Mouse (Mus musculus) spleen, postnatal 10 days (tissue): ENCODE data around the gene Tbc1d10c.

Source experiments
- DNase-seq, 2 experiments: peaks; one replicate each; pipeline ENCODE4 v3.0.0; 2021 to 2022; ENCODE audit warnings: low spot score in 2 of 2

Gene Tbc1d10c

DNA sequence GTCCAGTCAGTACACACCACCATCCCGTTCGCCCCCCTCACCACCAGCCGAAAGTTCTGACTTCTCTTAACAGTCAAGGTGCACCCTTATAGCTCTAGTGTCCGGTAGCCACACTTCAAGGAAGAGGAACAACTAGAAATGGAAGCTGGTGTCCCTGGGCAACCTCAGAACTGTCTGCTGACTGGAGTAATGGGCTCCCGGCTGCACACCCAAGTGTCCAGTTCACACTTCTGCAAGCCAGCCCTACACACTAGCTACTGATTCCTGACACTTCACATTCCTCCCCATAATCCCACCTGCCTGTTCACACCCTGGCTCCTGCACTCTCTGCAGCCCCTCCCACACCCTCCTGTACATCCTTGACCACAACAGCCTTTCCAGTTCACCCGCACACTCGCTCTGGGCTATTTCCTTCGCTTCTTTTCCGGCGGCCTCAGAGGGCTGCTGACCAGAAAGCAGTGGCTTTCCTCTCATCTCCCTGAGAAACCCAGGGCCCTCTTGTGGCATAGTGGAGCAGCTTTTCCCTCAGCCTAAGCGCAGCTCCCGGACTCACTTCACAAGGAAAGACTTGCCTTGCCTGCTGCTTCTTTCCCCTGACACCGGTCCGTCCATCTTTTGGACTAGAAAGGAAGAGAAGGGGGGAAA lies 25.1 kb upstream of the Tbc1d10c start:
- peak in 1 of 2 experiments; percentile 24 for DNase-seq

DNA sequence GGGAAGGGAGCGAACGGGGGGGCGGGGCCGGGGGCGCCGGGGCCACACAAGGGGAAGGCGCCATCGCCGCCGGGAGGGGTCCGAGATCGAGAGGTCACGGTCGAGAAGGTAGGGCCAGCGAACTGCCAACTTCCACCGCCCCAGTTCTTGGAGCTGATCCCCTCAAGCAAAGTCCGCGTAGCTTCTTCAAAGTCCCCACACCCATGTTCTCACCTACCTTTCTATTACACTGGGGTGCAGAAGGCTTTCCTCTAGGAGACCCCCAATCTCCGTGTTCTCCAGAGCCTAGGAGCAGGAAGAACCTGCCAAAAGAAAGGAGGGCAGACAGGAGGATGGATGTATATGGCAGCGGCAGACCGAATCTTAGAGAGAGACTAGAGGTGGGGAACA lies 24.4 kb upstream of the Tbc1d10c start:
- DNase-seq, result peak in 1 of 2 experiments; percentile 29

DNA sequence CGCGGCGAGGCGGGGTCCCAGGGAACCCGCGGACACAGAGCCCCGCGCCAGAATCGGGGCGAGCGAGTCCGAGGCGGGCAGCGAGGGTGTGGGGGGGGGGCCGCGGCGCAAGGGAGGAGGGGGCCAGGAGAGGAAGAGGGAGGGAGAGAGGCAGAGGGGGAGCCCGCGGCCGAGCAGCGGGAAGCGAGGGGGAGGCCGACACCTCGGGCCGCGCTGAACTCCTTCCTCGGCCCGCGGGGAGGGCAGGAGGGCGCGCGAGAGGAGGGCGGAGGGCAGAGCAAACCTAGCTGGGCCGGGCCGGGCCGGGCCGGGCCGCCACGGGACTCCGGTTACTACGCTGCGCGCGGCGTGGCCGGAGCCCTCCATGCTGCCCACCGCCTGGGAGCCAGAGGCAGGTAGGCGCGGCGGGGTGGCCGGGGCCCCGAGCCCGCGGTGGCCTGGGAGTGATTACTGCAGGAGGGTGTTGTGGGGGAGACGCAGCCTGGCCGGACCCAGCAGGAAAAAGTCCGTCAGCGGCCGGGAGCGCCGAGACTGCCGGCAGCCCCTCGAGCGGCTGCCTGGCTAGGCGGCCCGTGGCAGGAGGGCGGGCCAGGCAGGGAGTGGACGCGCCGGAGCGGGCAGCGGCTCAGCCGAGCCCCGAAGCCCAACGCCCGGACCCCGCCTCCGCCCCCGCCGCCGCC lies 23.8 kb upstream of the Tbc1d10c start:
- peak in 1 of 2 experiments; percentile 49 for DNase-seq

DNA sequence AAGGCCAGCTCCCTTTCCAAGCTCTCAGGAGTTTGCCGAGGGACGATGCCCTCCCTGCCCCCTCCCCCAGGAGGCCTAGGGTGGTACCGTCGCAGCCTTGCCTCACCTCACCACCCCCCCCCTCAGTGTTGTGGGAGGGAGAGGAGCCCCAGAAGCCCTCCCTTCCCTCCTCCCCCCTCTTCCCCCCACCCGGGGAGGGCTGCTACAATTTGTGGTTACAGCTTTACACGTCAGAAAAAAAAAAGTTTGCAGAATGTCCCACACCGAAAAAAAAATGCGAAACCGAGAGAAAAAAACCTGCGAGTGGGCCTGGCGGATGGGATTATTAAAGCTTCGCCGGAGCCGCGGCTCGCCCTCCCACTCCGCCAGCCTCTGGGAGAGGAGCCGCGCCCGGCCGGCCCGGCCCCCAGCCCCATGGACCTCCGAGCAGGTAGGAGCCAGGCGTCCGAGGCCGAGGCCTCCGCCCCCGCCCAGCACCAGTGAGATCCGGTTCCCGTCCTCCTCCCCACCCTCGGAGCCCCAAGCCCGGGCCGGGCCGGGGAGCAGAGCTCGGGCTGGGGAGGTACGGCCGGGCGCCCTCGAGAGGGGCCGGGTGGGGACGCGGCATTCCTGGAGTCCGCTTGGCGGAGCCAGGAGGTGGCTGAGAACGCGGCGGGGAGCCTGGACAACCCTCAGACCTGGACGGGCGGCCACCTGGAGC lies 23.1 kb upstream of the Tbc1d10c start, which contains the start of the genes Clcf1 and AC109138.7:
Gene Clcf1 (plus strand): TSS at position 168 of the 700 bp plus-strand sequence.
Gene AC109138.7 (plus strand): TSS at position 287 of the 700 bp plus-strand sequence.
- peak; percentile 61 to 80 for DNase-seq

DNA sequence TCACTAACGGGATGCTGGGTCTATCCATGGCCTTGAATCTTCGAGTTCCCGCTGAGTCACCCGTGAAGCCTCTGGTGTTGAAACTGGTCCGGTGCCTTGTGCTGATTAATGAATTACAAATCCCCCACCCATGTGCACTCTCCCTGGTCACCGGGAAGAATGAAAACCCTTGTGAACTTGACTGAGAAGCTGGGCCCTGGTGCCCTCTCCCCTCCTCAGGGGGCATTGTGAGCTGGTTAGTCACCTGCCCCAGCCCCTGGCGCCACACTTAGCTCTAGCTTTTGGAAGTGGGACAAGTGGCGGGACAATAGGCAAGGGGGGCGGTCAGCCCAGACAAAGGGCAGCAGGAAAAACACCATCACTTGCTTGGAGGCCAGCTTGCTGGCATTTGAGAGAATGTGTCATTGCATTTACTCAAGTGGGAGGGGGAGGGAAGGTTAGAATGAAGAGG lies 22.5 kb upstream of the Tbc1d10c start:
- DNase-seq, result peak in 1 of 2 experiments; percentile 29

DNA sequence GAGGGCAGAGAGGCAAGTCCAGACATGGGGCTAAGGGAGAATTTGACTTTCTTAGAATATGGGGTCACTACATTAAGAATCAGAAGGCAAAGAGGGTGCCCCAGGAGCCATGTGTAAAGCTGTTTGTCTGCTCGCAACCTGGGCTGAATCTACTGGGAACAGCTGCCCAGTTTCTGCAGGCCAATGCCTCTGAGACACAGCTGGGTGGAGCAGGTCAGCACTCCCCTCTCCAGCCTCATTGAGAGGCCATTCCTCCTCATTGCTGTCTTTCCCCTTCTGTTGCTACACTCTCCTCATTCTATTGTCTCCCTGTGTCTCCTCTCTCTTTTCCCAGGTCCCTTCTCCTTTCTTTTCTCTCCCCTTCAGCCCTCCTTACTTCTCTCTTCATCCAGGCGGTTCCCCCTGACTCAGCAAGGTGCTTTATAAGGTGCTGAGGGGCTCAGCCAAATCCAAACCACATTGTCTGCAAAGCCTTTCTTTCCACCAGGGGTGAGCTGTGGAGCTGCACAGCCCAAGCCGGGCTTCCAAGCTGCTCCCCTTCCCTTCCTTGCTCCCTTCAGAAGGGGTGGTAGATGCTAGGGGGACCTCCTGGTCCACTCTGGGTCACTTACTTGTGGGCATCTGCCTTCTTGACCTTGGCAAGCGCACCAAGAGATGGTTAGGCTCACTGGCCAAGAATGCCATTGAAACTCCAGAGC lies 21.0 kb upstream of the Tbc1d10c start:
- DNase-seq, result no peak

DNA sequence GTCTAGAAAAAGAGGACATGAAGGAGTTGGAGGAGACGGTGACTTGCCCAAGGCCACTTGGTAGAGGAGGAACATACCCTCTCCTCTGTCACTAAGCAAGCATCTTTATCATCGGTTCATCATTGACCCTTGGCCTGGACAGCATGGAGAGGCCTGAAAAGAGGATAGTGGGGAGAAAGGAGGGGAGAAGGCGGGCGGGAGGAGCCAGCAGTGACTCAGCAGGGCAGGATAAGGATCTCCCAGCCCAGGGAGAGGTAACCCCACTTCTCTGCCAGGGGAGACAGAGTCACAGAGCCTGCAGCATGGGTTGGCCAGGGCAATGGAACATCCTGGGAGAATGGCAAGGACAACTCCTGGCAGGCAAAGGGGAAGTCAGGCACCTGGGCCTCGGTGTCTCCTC lies 17.5 kb upstream of the Tbc1d10c start:
- DNase-seq, result no peak

DNA sequence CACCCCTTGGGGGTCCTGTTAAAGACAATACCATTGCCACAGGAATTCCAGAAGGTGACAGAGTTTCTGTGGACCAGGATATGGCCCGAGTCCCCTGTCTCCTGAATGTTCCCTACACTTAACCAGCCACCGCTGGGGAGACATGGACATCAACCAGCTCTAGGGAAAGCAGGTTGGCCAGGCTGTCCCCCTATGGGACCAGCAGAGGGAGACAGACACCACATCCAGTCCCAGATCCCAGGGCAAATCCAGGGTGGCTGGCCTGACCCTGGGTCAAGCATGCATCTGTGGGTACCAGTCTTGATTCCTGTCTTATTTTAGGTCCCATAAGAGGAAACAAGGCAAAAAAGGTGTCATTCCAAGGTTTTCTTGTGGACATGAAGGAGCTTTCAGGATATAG lies 15.9 kb upstream of the Tbc1d10c start:
- DNase-seq, result peak; percentile 46 to 68

DNA sequence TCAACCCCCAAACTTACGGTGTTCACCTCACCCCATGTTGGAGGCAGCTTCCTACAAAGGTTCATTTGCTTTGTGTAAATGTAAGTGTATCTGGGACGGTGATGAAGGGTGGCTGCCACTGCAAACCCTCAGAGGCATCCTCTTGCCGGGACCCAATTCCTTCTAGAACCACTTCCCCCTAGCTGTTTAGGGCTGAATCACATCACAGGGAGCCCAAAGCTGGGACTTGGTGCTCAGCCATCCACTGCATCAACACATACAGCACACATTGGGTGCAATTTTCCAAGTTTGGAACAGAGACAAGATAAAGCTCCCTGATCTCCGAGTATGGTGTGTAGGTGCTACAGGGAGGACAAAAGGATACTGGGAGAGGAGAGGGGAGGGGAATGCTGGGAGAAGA lies 13.8 kb upstream of the Tbc1d10c start:
- DNase-seq, result no peak

DNA sequence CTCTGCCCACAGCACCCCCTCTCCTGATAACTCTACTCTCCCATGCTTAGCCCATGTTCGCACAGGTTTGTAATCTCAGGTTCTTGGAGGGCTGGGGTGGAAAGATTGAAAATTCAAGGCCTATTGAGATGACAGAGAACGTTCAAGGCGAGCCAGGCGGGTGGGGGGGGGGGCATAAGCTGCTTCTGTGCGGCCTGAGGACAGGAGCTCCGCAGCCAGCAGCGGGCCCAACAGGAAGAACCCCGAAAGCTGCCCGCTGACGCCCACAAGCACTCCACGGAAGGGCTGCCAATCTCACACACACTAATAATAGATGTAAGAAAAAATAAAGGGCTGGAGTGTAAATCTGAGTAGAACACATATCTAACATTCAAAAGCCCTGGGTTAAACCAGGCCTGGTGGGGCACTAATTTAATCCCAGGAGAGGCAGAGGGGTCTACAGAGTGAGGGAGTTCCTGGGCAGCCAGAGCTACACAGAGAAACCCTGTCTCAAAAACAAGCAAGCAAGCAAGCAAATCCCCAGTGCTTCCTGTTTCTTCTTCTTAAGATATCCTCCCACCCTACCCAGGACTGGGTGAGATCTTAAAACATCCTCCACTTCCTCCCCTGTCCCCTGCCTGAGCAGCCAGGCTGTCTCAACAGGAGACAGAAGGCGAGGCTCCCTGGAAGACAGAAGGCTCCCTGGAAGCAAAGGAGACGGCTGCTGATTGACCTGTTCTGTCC lies 12.7 kb upstream of the Tbc1d10c start:
- DNase-seq, result no peak

DNA sequence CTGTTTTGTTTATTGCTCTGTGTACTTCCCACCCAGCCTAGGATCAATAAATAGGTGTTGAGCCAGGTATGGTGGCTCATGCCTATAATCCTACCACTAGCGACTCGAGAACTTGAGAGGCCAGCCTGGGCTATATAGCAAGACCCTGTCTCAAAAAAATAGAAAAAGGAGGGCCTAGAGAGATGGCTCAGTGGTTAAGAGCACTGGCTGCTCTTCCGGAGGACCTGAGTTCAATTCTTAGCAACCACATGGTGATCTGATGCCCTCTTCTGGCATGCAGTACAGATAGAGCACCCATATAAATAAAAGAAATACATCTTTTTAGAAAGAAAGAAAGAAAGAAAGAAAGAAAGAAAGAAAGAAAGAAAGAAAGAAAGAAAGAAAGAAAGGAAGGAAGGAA lies 12.1 kb upstream of the Tbc1d10c start:
- DNase-seq, result no peak

DNA sequence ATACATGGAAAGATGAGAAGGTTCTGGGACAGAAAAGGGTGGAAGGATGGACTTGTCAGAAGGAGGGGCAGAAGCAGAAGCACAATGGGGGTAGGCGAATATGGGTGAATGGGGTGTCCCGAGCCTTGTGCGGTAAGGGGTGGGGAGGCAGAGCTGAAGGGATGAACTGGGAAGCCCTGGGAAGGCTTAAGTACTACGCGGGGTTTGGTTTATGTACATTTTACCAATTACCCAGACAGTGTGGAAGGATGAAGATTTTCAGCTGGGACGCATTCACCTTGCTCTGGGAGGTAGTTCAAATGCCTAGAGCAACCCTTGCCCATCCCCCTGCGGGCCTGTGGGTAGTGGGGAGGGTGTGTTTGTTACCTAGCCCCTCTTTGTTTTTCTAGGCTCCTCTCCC lies 11.1 kb upstream of the Tbc1d10c start:
- DNase-seq, result no peak

DNA sequence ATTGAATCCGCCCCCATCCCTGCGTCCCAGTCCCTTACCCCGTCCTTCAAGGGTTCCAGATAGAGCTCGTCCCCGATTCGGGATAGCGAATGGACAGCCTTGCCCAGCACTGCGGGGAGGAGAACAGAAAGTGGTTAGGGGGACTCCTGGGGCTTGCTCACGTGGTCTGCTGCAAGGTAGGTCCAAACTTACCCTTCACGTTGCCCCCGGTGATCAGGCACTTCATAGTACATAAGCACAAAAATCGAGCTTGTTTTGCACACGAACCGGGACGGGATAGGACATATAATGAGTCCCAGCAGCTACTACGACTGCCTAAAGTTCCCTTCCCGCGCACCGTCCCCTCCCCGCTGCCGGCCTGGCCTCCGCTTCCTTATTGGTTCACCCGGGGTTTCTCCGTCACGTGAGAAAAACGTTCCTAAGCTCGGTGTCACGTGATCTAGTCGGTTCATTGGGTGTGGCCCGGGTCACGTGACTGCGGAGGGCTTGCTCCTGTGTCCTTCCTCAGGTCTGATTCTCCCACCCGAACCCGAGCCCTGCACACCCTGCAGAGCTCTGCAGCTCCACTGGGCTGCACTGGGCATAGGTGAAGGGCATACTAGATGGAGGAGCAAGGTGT lies 10.3 kb upstream of the Tbc1d10c start, which contains the start of gene Rad9a:
Gene Rad9a (minus strand): TSS at position 372 of the 619 bp plus-strand sequence.
- DNase-seq, result peak; percentile 92 to 99

DNA sequence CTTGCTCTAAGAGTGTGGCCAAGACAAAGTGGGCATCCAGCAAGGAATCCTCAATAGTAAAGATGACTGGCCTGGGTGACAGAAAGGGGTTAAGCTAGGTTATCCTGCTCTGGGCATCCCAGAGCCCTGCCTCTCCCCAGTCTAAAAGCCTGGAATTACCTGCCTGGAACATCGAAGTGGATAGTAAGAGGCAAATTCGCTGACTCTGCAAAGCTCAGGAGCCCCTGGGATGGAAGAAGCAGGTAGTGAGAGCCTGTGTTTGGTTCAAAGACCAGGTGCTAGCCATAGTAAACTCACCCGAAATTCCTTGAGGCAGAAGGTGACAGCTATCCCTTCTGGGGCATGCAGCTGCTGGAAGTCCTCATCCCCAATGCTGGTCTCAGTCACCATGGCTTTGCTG lies 6.1 kb upstream of the Tbc1d10c start:
- DNase-seq, result no peak

DNA sequence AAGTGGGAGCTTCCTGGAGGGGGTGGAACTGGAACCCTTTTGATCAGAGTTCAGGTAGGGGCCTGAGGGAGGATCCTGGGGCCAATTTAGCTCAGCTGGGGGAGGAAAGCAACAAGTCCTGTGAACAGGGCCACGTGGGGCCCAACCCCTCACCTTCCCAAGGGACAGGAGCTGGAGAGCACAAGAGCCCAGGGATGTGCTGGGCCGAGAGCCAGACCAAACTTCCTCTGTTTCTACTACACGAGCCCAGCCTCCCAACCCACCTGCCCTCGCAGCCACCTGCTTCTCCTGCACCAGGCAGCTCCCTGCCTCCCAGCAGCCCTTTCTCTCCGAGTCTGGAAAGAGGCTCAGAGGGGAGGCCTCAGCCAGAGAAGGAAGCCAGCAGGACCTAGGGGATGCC lies 5.5 kb upstream of the Tbc1d10c start:
- no peak for DNase-seq

DNA sequence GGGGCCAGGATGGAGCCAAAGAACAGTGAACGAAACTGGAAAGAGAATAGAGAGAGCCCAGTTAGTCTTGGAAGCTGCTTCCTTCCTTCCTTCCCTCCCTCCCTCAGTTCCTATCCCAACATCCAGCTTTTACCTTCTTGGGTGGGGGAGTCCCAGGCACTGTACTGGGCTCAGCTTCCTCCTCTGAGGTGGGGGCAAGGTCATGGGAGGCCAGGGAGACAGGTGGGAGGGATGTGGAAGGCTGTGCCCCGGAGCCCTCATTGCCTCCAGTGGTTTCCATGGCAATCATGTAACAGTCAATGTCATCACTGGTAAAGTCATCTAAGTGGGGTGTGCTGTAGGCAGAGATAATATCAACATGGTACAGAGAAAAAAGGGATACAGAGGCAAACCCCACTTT lies 5.0 kb upstream of the Tbc1d10c start:
- DNase-seq, result no peak

DNA sequence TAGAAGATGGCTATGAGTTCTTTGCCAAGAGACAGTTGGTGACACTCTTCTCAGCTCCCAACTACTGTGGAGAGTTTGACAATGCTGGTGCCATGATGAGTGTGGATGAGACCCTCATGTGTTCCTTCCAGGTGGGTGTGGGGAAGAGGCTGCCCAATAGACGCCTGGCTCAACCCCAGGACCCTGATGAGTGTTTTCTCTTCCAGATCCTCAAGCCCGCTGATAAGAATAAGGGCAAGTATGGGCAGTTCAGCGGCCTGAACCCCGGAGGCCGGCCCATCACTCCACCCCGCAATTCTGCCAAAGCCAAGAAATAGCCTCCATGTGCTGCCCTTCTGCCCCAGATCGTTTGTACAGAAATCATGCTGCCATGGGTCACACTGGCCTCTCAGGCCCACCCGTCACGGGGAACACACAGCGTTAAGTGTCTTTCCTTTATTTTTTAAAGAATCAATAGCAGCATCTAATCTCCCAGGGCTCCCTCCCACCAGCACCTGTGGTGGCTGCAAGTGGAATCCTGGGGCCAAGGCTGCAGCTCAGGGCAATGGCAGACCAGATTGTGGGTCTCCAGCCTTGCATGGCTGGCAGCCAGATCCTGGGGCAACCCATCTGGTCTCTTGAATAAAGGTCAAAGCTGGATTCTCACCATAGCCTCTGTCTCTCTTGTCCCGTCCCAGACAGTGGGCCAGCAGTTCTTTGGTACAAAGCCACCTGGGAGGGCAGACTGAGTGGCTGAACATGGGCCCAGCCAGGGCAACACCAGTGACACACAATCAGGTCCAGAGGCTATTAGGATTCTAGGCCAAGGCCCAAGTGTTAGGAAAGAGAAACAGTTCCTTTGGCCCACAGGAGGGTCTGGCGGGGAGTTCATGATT lies 3.9 kb upstream of the Tbc1d10c start:
- no peak for DNase-seq

DNA sequence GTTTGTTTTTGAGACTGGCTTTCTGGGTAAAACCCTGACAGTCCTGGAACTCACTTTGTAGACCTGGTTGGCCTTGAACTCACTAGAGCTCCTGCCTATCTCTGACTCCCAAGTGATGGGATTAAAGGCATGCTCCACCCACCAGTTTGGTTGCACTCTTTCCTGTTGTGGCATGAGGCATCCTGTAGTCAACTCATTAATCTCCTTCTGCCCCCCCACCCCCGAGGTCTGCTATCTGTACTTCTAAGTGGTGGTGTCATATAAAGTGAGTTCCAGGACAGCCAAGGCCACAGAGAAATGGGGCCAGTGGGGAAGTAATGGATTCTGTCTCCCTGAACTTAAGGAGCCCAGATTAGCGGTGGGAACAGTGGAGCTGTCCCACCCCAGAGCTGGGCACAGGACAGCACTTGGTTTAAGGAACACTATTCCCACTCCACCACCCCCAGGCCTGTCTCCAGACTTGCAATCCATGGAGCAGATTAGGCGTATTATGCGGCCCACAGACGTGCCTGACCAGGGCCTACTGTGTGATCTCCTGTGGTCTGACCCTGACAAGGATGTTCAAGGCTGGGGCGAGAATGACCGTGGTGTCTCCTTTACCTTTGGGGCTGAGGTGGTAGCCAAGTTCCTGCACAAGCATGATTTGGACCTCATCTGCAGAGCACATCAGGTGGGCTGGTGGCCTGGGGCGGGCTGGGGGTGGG lies 3.1 kb upstream of the Tbc1d10c start:
- no peak for DNase-seq

DNA sequence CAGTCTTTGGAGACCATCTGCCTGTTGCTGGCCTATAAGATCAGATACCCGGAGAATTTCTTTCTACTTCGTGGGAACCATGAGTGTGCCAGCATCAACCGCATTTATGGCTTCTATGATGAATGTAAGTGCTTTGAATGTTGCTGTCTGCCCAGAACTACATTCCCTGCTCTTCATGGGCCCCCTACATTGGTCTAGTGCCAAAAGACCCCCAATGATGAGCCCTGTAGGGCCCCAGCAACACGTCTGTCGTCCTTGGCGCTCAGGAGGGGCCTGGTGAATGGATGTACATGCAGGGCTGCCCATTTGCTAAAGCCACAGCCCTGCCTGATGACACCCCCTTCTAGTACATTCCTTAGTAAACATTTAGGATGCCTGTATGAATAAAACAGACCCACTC lies 2.0 kb upstream of the Tbc1d10c start:
- DNase-seq, result no peak
